Mouse (Mus musculus): ENCODE measurements around the gene Psd4. TPM values are rescaled to one million over a fixed set of nuclear protein-coding genes. Genes with fewer than 3 reads are reported as not detected.

Gene Psd4
- polyA plus RNA-seq, 1 experiment, result not detected

GRCm38 (mm10) chr2:24385111-24385961 is 18.0 kb downstream of the Psd4 start:
- TF ChIP-seq USF1 (IDR thresholded peaks at IDR 0.05; ENCODE audit: low read depth) (no peak), E2F4 (IDR thresholded peaks at IDR 0.05; ENCODE audit: insufficient read depth) (no peak), MYOG (IDR thresholded peaks at IDR 0.05; ENCODE audit: control insufficient read depth in 1 of 3, insufficient read depth in 1 of 3, insufficient read length in 2 of 3, low read depth in 2 of 3) (no peak), POLR2A (IDR thresholded peaks at IDR 0.05; ENCODE audit: insufficient read length, low read depth) (no peak), TCF3 (IDR thresholded peaks at IDR 0.05; ENCODE audit: insufficient read length, low read depth) (no peak), REST (IDR thresholded peaks at IDR 0.05; ENCODE audit: insufficient read depth, insufficient read length) (no peak), MAX (IDR thresholded peaks at IDR 0.05; ENCODE audit: low read depth) (no peak), POLR2AphosphoS2 (IDR thresholded peaks at IDR 0.05; ENCODE audit: insufficient read length, low read depth) (no peak)
- no peaks in the 10 kb centered on the region for H3K79me2 ChIP-seq (ENCODE audit: control insufficient read depth, insufficient read depth)
- no peaks in the 10 kb centered on the region for H3K27me3 ChIP-seq (ENCODE audit: control insufficient read depth, insufficient read depth, insufficient read length)
- no peak overlapping the region for H3ac ChIP-seq (ENCODE audit: control insufficient read depth, insufficient read length)
- no peaks in the 10 kb centered on the region for H3K36me3 ChIP-seq (ENCODE audit: control insufficient read depth, insufficient read depth)
- no peak overlapping the region for H3K4me3 ChIP-seq
- no peak overlapping the region for H3K4me2 ChIP-seq (ENCODE audit: low read depth)

GRCm38 (mm10) chr2:24386158-24386963 is 19.0 kb downstream of the Psd4 start:
- Histone ChIP-seq H3K27me3 (ENCODE audit: control insufficient read depth, insufficient read depth, insufficient read length) (no peaks in the 10 kb centered on the region), H3ac (ENCODE audit: control insufficient read depth, insufficient read length) (no peak overlapping the region), H3K4me2 (ENCODE audit: low read depth) (no peak overlapping the region), H3K79me2 (ENCODE audit: control insufficient read depth, insufficient read depth) (no peaks in the 10 kb centered on the region), H3K36me3 (ENCODE audit: control insufficient read depth, insufficient read depth) (no peaks in the 10 kb centered on the region), H3K4me3 (no peak overlapping the region)
- TF ChIP-seq POLR2AphosphoS2 (IDR thresholded peaks at IDR 0.05; ENCODE audit: insufficient read length, low read depth) (no peak), E2F4 (IDR thresholded peaks at IDR 0.05; ENCODE audit: insufficient read depth) (no peak), TCF3 (IDR thresholded peaks at IDR 0.05; ENCODE audit: insufficient read length, low read depth) (no peak)

- Histone ChIP-seq H3ac (ENCODE audit: control insufficient read depth, insufficient read length) (no peak overlapping the region), H3K36me3 (ENCODE audit: control insufficient read depth, insufficient read depth) (no peaks in the 10 kb centered on the region), H3K79me2 (ENCODE audit: control insufficient read depth, insufficient read depth) (no peaks in the 10 kb centered on the region), H3K27me3 (ENCODE audit: control insufficient read depth, insufficient read depth, insufficient read length) (no peaks in the 10 kb centered on the region), H3K4me3 (no peak overlapping the region), H3K4me2 (ENCODE audit: low read depth) (no peak overlapping the region)
- TF ChIP-seq MAX (IDR thresholded peaks at IDR 0.05; ENCODE audit: low read depth) (no peak), USF1 (IDR thresholded peaks at IDR 0.05; ENCODE audit: low read depth) (no peak), POLR2AphosphoS2 (IDR thresholded peaks at IDR 0.05; ENCODE audit: insufficient read length, low read depth) (no peak), SRF (IDR thresholded peaks at IDR 0.05; ENCODE audit: control insufficient read depth, insufficient read length, low read depth) (no peak), REST (IDR thresholded peaks at IDR 0.05; ENCODE audit: insufficient read depth, insufficient read length) (no peak), MYOD1 (IDR thresholded peaks at IDR 0.05; ENCODE audit: control insufficient read depth in 1 of 3, insufficient read length in 2 of 3, low read depth in 2 of 3) (no peak), TCF3 (IDR thresholded peaks at IDR 0.05; ENCODE audit: insufficient read length, low read depth) (no peak), E2F4 (IDR thresholded peaks at IDR 0.05; ENCODE audit: insufficient read depth) (no peak), POLR2A (IDR thresholded peaks at IDR 0.05; ENCODE audit: insufficient read length, low read depth) (no peak), CEBPB (IDR thresholded peaks at IDR 0.05; ENCODE audit: insufficient read depth, poor library complexity, severe bottlenecking) (no peak), TCF12 (IDR thresholded peaks at IDR 0.05; ENCODE audit: insufficient read depth, poor library complexity, severe bottlenecking) (no peak), MYOG (IDR thresholded peaks at IDR 0.05; ENCODE audit: control insufficient read depth in 1 of 3, insufficient read depth in 1 of 3, insufficient read length in 2 of 3, low read depth in 2 of 3) (no peak)
These were observed 19.6 kb downstream of the Psd4 start for GRCm38 (mm10) chr2:24386964-24387320.

GRCm38 (mm10) chr2:24387361-24388283 is 20.2 kb downstream of the Psd4 start:
- Histone ChIP-seq H3K27me3 (ENCODE audit: control insufficient read depth, insufficient read depth, insufficient read length) (no peaks in the 10 kb centered on the region), H3K79me2 (ENCODE audit: control insufficient read depth, insufficient read depth) (no peaks in the 10 kb centered on the region), H3ac (ENCODE audit: control insufficient read depth, insufficient read length) (no peak overlapping the region), H3K4me2 (ENCODE audit: low read depth) (no peak overlapping the region), H3K36me3 (ENCODE audit: control insufficient read depth, insufficient read depth) (no peaks in the 10 kb centered on the region), H3K4me3 (no peak overlapping the region)
- no peak for TF ChIP-seq POLR2A (IDR thresholded peaks at IDR 0.05; ENCODE audit: insufficient read length, low read depth)
- TF ChIP-seq TCF3 (IDR thresholded peaks at IDR 0.05; ENCODE audit: insufficient read length, low read depth), result no peak
- no peak for TF ChIP-seq CEBPB (IDR thresholded peaks at IDR 0.05; ENCODE audit: insufficient read depth, poor library complexity, severe bottlenecking)
- TF ChIP-seq SRF (IDR thresholded peaks at IDR 0.05; ENCODE audit: control insufficient read depth, insufficient read length, low read depth), result no peak
- no peak for TF ChIP-seq REST (IDR thresholded peaks at IDR 0.05; ENCODE audit: insufficient read depth, insufficient read length)
- TF ChIP-seq MYOG (IDR thresholded peaks at IDR 0.05; ENCODE audit: control insufficient read depth in 1 of 3, insufficient read depth in 1 of 3, insufficient read length in 2 of 3, low read depth in 2 of 3), result no peak
- TF ChIP-seq TCF12 (IDR thresholded peaks at IDR 0.05; ENCODE audit: insufficient read depth, poor library complexity, severe bottlenecking), result no peak
- no peak for TF ChIP-seq POLR2AphosphoS2 (IDR thresholded peaks at IDR 0.05; ENCODE audit: insufficient read length, low read depth)
- no peak for TF ChIP-seq MAX (IDR thresholded peaks at IDR 0.05; ENCODE audit: low read depth)
- no peak for TF ChIP-seq E2F4 (IDR thresholded peaks at IDR 0.05; ENCODE audit: insufficient read depth)
- TF ChIP-seq MYOD1 (IDR thresholded peaks at IDR 0.05; ENCODE audit: control insufficient read depth in 1 of 3, insufficient read length in 2 of 3, low read depth in 2 of 3), result no peak
- no peak for TF ChIP-seq USF1 (IDR thresholded peaks at IDR 0.05; ENCODE audit: low read depth)

Measured in myocyte (in vitro differentiated cells).